Mouse (Mus musculus) urinary bladder, postnatal 25 days (tissue): ENCODE measurements around the gene Nlrx1.
A peak's percentile ranks its signal among the peaks of the same experiment; 100 is the strongest.
"Not testable (repeated sequence)": the region's sequence is repeated elsewhere in the genome, so short reads cannot be mapped to it uniquely, and the experiment has no call there.

Experiments
- DNase-seq: peaks from one replicate; pipeline ENCODE4 v3.0.0; 2022; ENCODE audit warnings: low spot score

Gene Nlrx1

GRCm38 (mm10) chr9:44268432-44268831, at the start of gene Nlrx1:
Nlrx1 (minus strand) TSS chr9:44268599.
- DNase-seq: no peak

DNA sequence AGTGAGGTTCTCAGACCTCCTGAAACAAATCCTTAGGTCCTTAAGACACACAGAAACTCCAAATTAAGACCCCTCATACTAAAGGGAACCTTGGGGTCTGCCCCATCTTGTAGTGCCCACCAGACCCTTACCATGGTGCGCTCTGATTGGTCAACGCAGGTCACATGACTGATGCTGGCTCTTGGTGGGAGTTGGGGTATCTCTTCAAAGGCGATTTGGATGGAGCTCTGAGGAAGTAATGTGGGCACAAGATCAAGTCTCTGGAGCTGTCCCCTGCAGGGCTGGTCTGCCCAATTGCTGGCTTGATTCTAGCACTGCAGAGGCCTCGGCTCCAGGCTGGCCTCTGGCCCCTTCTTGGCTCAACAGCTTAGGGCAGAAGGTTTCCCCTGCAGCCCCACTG, 49.1 kb upstream of the Nlrx1 start:
- DNase-seq: no peak

GRCm38 (mm10) chr9:44314910-44315309, 46.5 kb upstream of the Nlrx1 start:
- DNase-seq: no peak

- DNase-seq: no peak
Measured at GRCm38 (mm10) chr9:44314257-44314547, 45.8 kb upstream of the Nlrx1 start.

DNA sequence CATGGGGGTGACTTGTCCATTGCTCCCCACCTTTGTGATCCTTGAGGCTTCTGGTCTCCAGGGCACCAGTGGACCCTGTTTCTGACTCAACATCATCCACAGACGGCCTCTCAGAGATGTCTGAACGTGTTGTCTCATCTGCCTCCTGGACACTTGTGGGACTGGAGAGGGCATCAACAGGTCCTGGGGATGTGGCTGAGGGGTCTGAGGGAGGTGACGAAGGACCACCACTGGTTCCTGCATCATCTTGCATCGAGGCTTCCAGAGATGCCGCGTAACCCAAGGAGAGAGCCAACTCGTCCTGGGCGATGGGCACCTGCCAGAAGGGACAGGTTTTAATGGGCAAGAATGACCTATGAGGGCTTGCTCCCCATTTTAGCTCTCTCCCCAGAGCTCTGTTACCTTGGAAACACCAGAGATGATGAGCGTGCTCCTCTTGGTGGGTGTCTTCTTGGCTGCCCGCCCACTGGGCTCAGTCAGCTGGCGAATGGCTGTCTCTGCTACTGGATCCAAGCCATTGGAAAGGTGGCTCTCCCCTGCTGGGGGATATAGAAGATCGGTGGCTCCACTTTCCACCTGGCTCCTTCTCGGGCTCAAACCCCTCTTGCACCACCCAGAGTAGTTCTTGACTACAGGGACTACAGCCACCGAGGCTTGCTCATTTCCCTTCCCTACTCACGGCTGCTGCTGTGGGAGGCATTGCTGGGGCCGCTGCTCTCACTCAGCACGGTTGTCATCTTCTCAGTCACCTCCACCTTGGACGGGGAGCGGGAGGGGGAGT, 45.3 kb upstream of the Nlrx1 start:
- no peak for DNase-seq

GRCm38 (mm10) chr9:44311136-44312134, 43.0 kb upstream of the Nlrx1 start:
- no peak for DNase-seq

- DNase-seq: no peak
Measured at GRCm38 (mm10) chr9:44310750-44311135, 42.3 kb upstream of the Nlrx1 start.

DNA sequence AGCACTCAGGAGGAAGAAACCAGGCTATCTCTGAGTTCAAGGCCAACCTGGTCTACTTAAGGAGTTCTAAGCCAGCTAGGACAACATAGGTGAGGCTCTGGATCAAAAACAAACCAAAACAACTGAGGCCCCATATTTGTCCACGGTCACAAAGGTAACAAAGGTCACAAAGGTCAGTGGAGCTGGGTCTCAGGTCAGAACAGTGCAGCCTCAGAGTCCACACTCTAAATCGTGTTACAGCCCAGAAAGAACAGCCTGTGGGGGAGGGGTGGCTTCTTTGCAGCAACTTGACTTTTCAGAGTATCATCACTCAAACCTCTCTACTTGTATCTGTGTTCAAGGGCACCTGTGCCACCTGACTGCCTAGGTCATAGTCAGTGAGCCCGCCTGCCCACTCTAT, 41.4 kb upstream of the Nlrx1 start:
- DNase-seq: no peak

- no peak for DNase-seq
Measured at GRCm38 (mm10) chr9:44307248-44307647, 38.8 kb upstream of the Nlrx1 start.

- DNase-seq: no peak
Measured at GRCm38 (mm10) chr9:44306532-44306931, 38.1 kb upstream of the Nlrx1 start.

GRCm38 (mm10) chr9:44305466-44306079, 37.2 kb upstream of the Nlrx1 start, which contains the start of gene Hinfp:
Hinfp (minus strand) TSS chr9:44305671.
- peak; percentile 95 for DNase-seq

DNA sequence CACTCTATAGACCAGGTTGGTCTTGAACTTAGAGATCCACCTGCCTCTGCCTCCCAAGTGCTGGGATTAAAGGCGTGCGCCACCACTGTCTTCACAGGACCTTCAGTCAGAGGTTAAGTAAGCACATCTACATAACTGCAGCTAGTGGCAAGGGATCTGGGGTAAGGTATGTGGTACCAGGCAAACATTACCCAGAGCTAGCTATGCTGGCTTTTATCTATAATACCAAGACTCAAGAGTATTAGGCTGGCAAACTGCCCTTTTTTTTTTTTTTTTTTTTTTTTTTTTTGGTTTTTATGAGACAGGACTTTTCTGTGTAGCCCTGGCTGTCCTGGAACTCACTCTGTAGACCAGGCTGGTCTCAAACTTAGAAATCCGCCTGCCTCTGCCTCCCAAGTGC, 31.6 kb upstream of the Nlrx1 start:
- not testable (repeated sequence) for DNase-seq

- peak; percentile 30 for DNase-seq
Measured at GRCm38 (mm10) chr9:44292490-44292889, 24.1 kb upstream of the Nlrx1 start.

DNA sequence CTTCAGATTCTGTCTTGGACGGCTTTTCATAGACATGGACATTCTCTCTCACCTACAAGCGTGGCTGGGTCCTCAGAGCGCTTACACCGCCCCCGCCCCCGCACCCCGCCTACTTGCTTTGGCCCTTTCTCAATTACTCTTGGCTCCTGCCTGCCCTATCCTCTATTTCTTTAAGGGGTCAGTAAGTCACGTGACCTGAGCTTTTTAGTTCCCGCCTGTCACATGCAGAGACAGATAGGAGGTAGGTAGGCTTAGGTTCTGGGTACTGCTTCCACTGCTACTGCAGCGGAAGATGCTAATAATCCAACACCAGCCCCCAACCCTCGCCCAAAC, 20.5 kb upstream of the Nlrx1 start:
- no peak for DNase-seq

DNA sequence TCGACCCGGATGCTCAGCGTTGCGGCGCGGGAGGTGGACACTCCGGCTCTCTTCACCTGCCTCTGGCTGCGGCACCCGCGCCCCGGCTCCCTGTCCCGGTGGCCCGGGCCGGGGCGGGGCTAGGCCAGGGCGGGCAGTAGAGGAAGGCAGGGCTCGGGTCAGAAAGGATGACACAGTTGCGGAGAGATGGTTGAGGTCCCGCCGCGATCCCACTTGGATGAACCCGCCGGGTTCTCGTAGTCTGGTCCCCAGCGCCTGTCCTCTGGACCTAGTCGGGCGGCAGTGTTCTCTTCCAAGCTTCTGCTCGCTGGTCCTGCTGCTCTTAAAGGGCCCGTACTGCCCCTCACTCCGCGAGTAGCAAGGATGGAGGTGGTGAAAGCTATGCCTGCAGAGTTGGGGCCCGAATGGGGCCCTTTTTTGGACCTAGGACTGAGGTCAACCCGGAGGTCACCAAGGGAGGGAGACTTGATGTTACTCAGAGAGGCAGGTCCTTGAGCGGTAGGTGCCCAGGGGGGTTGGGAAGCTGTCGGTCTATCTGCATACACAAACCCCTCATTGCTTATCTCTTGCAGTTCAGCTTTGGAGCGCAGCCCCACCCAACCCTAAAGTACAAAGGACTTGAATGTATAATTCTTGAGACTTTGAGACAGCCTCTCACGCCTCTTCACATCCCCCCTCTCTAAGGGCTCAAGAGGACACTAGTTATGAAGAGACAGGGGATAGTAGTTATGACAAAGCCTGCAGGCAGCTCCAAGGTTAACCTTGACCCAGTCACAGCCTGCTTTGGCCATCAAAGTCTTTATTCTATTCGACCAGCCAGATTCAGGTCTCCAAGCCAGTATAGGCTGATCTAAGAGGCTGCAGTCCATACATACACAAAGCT, 19.9 kb upstream of the Nlrx1 start, which contains the start of gene Abcg4:
Gene Abcg4, minus strand, starts transcription at position 540 of the 883 bp plus-strand sequence.
- DNase-seq: no peak

DNA sequence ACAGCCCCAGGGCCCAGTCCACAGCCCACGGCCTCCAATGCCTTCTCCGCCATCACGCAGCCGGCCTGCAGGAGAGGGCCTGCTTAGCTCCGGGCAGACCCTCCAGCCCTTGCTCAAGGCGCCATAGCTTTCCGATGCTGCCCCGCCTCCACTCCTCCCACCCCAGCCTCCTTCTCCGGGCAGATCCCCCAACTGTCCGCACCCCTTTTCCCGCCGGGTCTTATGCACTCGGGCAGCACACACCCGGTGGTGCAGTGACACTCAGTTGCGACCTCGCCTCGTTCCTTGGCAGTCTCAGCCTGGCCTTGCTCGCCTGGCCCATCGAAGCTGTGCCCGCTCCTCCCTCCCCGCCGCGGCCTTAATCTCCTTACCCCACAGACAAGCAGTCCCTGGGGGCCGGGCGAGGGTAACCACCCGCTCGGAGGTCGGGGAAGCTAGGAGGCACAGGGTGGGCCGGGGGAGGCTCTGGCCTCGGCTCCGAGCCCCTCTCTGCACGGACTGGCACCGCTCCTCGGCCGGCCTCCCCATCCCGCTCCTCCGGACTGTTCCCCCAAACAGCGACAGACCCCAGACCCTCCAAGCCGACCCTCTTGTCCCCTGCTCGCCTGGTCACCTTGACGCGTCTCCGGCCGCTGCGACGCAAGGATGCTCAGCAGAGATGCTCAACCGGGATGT, 19.1 kb upstream of the Nlrx1 start:
- DNase-seq: no peak

- DNase-seq: no peak
Measured at GRCm38 (mm10) chr9:44287003-44287400, 18.6 kb upstream of the Nlrx1 start.

GRCm38 (mm10) chr9:44286256-44286850, 18.0 kb upstream of the Nlrx1 start:
- DNase-seq: no peak

DNA sequence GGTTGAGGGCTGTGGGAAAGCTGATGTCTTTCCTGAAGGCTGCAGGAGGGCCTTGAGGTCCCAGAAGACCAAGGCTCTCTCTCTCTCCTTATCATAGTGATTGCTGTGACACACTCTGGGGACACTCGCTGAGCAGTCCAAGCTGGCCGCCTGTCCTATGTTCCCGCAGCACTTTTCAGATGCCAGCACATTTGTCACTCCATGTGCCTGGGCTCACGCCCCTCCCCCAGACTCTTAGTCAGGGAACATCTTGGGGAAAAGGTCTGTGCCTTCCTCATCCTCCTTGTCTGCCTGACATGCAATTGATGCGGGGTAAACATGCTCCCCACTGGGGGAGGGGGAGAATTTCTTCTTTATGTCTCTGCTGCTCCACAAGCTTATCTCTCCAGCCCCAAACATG, 14.8 kb upstream of the Nlrx1 start:
- DNase-seq: no peak

DNA sequence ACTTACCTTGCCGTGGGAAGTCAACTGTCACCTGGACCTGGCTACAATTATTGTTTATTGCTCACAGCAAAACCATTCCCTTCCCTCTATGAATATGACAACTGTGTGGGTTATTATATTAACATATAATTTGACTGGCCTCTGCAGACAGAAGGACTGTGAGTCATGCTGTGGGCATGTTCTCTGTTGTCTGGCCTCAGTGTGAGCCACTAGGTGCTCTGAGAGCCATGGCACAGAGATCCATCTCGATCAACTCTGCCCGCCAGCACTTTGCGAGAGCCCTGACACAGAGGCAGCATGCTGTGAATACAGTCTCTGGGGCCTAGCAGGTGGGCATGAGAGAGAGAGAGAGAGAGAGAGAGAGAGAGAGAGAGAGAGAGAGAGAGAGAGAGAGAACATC, 1.6 kb upstream of the Nlrx1 start:
- DNase-seq: no peak

DNA sequence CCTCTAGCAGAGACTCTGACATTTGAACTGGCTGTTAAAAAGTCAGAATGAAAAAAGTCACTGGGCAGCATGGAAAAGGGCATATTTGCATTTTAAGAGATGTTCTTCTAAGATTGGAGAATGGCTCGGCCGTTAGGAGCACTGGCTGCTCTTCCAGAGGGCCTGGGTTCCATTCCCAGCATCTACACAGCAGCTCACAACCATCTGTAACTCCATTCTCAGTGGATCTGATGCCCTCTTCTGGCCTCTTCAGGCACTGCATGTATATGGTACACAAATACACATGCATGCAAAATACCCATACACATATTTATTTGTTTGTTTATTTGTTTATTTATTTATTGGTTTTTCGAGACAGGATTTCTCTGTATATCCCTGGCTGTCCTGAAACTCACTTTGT, 678 bp upstream of the Nlrx1 start:
- DNase-seq: no peak
